Mouse (Mus musculus): ENCODE results near the gene Rbfox3. TPM values are rescaled to one million over a fixed set of nuclear protein-coding genes. Genes with fewer than 3 reads are reported as not detected.

Gene Rbfox3
- polyA plus RNA-seq, 1 experiment from 2014 or later, result 0.09 TPM

DNA sequence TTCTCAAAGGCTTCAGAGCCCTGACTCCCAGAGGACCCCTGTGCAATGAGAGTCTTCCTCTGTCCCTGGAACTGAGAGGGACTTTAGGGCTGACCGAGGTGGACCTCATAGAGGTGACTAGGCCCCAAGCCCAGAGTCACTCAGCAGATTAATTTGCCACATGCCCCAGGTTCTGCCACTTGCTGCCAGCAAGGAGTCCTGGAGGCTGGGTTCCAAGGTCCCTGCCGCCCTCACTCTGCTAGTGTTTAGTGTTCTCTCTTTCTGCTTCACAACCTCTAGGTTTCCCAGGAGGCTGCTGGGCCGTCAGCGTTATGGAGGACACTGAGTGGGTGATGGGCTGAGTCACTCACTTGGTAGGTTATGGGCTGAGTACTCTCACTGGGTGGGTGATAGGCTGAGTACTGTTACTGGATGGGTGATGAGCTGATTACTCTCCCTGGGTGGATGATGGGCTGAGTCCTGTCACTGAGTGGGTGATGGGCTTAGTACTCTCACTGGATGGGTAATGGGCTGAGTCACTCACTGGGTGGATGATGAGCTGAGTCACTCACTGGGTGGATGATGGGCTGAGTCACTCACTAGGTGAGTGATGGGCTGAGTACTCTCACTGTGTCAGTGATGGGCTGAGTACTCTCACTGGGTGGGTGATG, 387.8 kb downstream of the Rbfox3 start:
- Histone ChIP-seq H3K4me3 (ENCODE audit: low read length) (no peak overlapping the region), H3K9ac (ENCODE audit: low read length) (no peak overlapping the region), H3K27me3 (ENCODE audit: control insufficient read depth, insufficient read depth, low read length) (0 out of 2 replicates have a peak, but pooled peaks cover under 1% of the 10 kb centered on the region), H3K36me3 (ENCODE audit: control insufficient read depth, insufficient read depth) (no peaks in the 10 kb centered on the region), H3K9me3 (replicated peaks; ENCODE audit: control insufficient read depth, low read length) (no peaks in the 10 kb centered on the region), H3K4me2 (ENCODE audit: low read depth, low read length) (no peak overlapping the region), H3K27ac (ENCODE audit: low read length) (no peak overlapping the region), H3K4me1 (ENCODE audit: control insufficient read depth, insufficient read depth, low read length) (no peaks in the 10 kb centered on the region)
- ATAC-seq (replicated peaks; ENCODE audit: extremely low read depth, insufficient read depth, low FRiP score), result no peak
- 75% methylated on average over 4 of the region's 4 CpGs for WGBS

GRCm38 (mm10) chr11:118520932-118521331, 390.5 kb downstream of the Rbfox3 start:
- 0 out of 2 replicates have a peak, but pooled peaks cover 3% of the 10 kb centered on the region for H3K4me1 ChIP-seq (ENCODE audit: control insufficient read depth, insufficient read depth, low read length)
- WGBS, result 82% methylated on average over 2 of the region's 2 CpGs
- H3K27me3 ChIP-seq (ENCODE audit: control insufficient read depth, insufficient read depth, low read length), result peaks cover 3% of the 10 kb centered on the region; the same call in 1 of the 2 replicates
- no peak overlapping the region for H3K9ac ChIP-seq (ENCODE audit: low read length)
- no peak overlapping the region for H3K4me3 ChIP-seq (ENCODE audit: low read length)
- no peak for ATAC-seq (replicated peaks; ENCODE audit: extremely low read depth, insufficient read depth, low FRiP score)
- H3K9me3 ChIP-seq (replicated peaks; ENCODE audit: control insufficient read depth, low read length), result no peaks in the 10 kb centered on the region
- no peak overlapping the region for H3K4me2 ChIP-seq (ENCODE audit: low read depth, low read length)
- no peaks in the 10 kb centered on the region for H3K36me3 ChIP-seq (ENCODE audit: control insufficient read depth, insufficient read depth)
- no peak overlapping the region for H3K27ac ChIP-seq (ENCODE audit: low read length)

DNA sequence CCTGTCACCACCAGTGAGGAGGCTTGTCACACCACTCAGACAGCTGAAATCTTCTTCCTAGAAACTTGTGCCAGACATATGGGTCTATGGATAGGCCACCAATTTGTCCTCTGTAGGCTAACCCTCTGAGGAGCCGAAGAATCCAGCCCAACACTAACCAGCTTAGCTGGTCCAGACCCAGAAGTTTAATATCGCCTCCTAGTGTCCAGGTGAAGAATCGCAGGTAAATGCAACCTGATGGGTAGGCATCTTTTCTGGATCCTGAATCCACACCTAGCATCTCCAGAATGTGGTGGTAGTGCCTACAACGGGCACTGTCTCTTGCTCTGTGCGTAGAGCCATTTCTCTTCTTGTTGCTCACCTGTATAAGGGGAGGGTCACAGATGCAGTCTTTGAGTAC, 391.1 kb downstream of the Rbfox3 start:
- Histone ChIP-seq H3K4me2 (ENCODE audit: low read depth, low read length) (no peak overlapping the region), H3K9ac (ENCODE audit: low read length) (no peak overlapping the region), H3K4me1 (ENCODE audit: control insufficient read depth, insufficient read depth, low read length) (0 out of 2 replicates have a peak, but pooled peaks cover 3% of the 10 kb centered on the region), H3K36me3 (ENCODE audit: control insufficient read depth, insufficient read depth) (no peaks in the 10 kb centered on the region), H3K4me3 (ENCODE audit: low read length) (no peak overlapping the region), H3K9me3 (replicated peaks; ENCODE audit: control insufficient read depth, low read length) (no peaks in the 10 kb centered on the region), H3K27ac (ENCODE audit: low read length) (no peak overlapping the region), H3K27me3 (ENCODE audit: control insufficient read depth, insufficient read depth, low read length) (peaks cover 3% of the 10 kb centered on the region; the same call in 1 of the 2 replicates)
- 57% methylated on average over 5 of the region's 5 CpGs for WGBS
- ATAC-seq (replicated peaks; ENCODE audit: extremely low read depth, insufficient read depth, low FRiP score), result no peak

GRCm38 (mm10) chr11:118518743-118519142, 392.7 kb downstream of the Rbfox3 start:
- peak; percentile 68 for ATAC-seq (replicated peaks; ENCODE audit: extremely low read depth, insufficient read depth, low FRiP score)
- Histone ChIP-seq H3K27me3 (ENCODE audit: control insufficient read depth, insufficient read depth, low read length) (peaks cover 13% of the 10 kb centered on the region), H3K9ac (ENCODE audit: low read length) (no peak overlapping the region)

GRCm38 (mm10) chr11:118517924-118518323, 393.5 kb downstream of the Rbfox3 start:
- H3K4me3 ChIP-seq (ENCODE audit: low read length), result no peak overlapping the region
- H3K9me3 ChIP-seq (replicated peaks; ENCODE audit: control insufficient read depth, low read length), result no peaks in the 10 kb centered on the region
- H3K27me3 ChIP-seq (ENCODE audit: control insufficient read depth, insufficient read depth, low read length), result peaks cover 13% of the 10 kb centered on the region
- ATAC-seq (replicated peaks; ENCODE audit: extremely low read depth, insufficient read depth, low FRiP score), result no peak
- no peak overlapping the region for H3K27ac ChIP-seq (ENCODE audit: low read length)
- 0 out of 2 replicates have a peak, but pooled peaks cover 3% of the 10 kb centered on the region for H3K4me1 ChIP-seq (ENCODE audit: control insufficient read depth, insufficient read depth, low read length)
- H3K4me2 ChIP-seq (ENCODE audit: low read depth, low read length), result no peak overlapping the region
- H3K36me3 ChIP-seq (ENCODE audit: control insufficient read depth, insufficient read depth), result no peaks in the 10 kb centered on the region
- no peak overlapping the region for H3K9ac ChIP-seq (ENCODE audit: low read length)
- WGBS, result 80% methylated on average over 7 of the region's 7 CpGs

More at GRCm38 (mm10) chr11:118518743-118519142, 392.7 kb downstream of the Rbfox3 start:
- H3K4me1 ChIP-seq (ENCODE audit: control insufficient read depth, insufficient read depth, low read length), result 0 out of 2 replicates have a peak, but pooled peaks cover 3% of the 10 kb centered on the region
- no peaks in the 10 kb centered on the region for H3K36me3 ChIP-seq (ENCODE audit: control insufficient read depth, insufficient read depth)
- WGBS, result 54% methylated on average over 7 of the region's 7 CpGs
- no peaks in the 10 kb centered on the region for H3K9me3 ChIP-seq (replicated peaks; ENCODE audit: control insufficient read depth, low read length)
- H3K4me3 ChIP-seq (ENCODE audit: low read length), result no peak overlapping the region
- no peak overlapping the region; the same call in 1 of the 2 replicates for H3K27ac ChIP-seq (ENCODE audit: low read length)
- H3K4me2 ChIP-seq (ENCODE audit: low read depth, low read length), result no peak overlapping the region

- H3K4me1 ChIP-seq (ENCODE audit: control insufficient read depth, insufficient read depth, low read length), result peaks cover 10% of the 10 kb centered on the region; the same call in 1 of the 2 replicates
Observed at GRCm38 (mm10) chr11:118512257-118512910, 399.0 kb downstream of the Rbfox3 start.

GRCm38 (mm10) chr11:118511851-118512250, 399.5 kb downstream of the Rbfox3 start:
- no peak overlapping the region for H3K4me3 ChIP-seq (ENCODE audit: low read length)
- H3K9me3 ChIP-seq (replicated peaks; ENCODE audit: control insufficient read depth, low read length), result no peaks in the 10 kb centered on the region
- H3K27ac ChIP-seq (ENCODE audit: low read length), result no peak overlapping the region
- H3K27me3 ChIP-seq (ENCODE audit: control insufficient read depth, insufficient read depth, low read length), result peaks cover 25% of the 10 kb centered on the region
- H3K9ac ChIP-seq (ENCODE audit: low read length), result no peak overlapping the region
- WGBS, result 46% methylated on average over 6 of the region's 6 CpGs
- H3K4me1 ChIP-seq (ENCODE audit: control insufficient read depth, insufficient read depth, low read length), result peaks cover 10% of the 10 kb centered on the region; the same call in 1 of the 2 replicates
- no peak; the same call in 1 of the 2 replicates for ATAC-seq (replicated peaks; ENCODE audit: extremely low read depth, insufficient read depth, low FRiP score)
- no peak overlapping the region for H3K4me2 ChIP-seq (ENCODE audit: low read depth, low read length)
- no peaks in the 10 kb centered on the region for H3K36me3 ChIP-seq (ENCODE audit: control insufficient read depth, insufficient read depth)

More at GRCm38 (mm10) chr11:118512257-118512910, 399.0 kb downstream of the Rbfox3 start:
- no peak overlapping the region for H3K27ac ChIP-seq (ENCODE audit: low read length)
- ATAC-seq (replicated peaks; ENCODE audit: extremely low read depth, insufficient read depth, low FRiP score), result peak; percentile 43; the same call in 1 of the 2 replicates
- H3K4me2 ChIP-seq (ENCODE audit: low read depth, low read length), result no peak overlapping the region
- 50% methylated on average over 15 of the region's 15 CpGs for WGBS
- H3K4me3 ChIP-seq (ENCODE audit: low read length), result no peak overlapping the region
- no peaks in the 10 kb centered on the region for H3K9me3 ChIP-seq (replicated peaks; ENCODE audit: control insufficient read depth, low read length)
- no peaks in the 10 kb centered on the region for H3K36me3 ChIP-seq (ENCODE audit: control insufficient read depth, insufficient read depth)
- no peak overlapping the region for H3K9ac ChIP-seq (ENCODE audit: low read length)
- peaks cover 28% of the 10 kb centered on the region for H3K27me3 ChIP-seq (ENCODE audit: control insufficient read depth, insufficient read depth, low read length)

- Histone ChIP-seq H3K4me3 (ENCODE audit: low read length) (no peak overlapping the region), H3K36me3 (ENCODE audit: control insufficient read depth, insufficient read depth) (no peaks in the 10 kb centered on the region), H3K9me3 (replicated peaks; ENCODE audit: control insufficient read depth, low read length) (no peaks in the 10 kb centered on the region), H3K4me2 (ENCODE audit: low read depth, low read length) (no peak overlapping the region), H3K9ac (ENCODE audit: low read length) (no peak overlapping the region), H3K27ac (ENCODE audit: low read length) (no peak overlapping the region), H3K4me1 (ENCODE audit: control insufficient read depth, insufficient read depth, low read length) (peaks cover 7% of the 10 kb centered on the region; the same call in 1 of the 2 replicates), H3K27me3 (ENCODE audit: control insufficient read depth, insufficient read depth, low read length) (peaks cover 37% of the 10 kb centered on the region)
- no peak for ATAC-seq (replicated peaks; ENCODE audit: extremely low read depth, insufficient read depth, low FRiP score)
- 69% methylated on average over 7 of the region's 7 CpGs for WGBS
Observed at GRCm38 (mm10) chr11:118508341-118508740, 403.1 kb downstream of the Rbfox3 start.

GRCm38 (mm10) chr11:118507904-118508303, 403.5 kb downstream of the Rbfox3 start:
- Histone ChIP-seq H3K4me1 (ENCODE audit: control insufficient read depth, insufficient read depth, low read length) (peaks cover 7% of the 10 kb centered on the region; the same call in 1 of the 2 replicates), H3K9ac (ENCODE audit: low read length) (no peak overlapping the region), H3K4me3 (ENCODE audit: low read length) (no peak overlapping the region), H3K9me3 (replicated peaks; ENCODE audit: control insufficient read depth, low read length) (no peaks in the 10 kb centered on the region), H3K36me3 (ENCODE audit: control insufficient read depth, insufficient read depth) (no peaks in the 10 kb centered on the region), H3K27ac (ENCODE audit: low read length) (no peak overlapping the region), H3K4me2 (ENCODE audit: low read depth, low read length) (no peak overlapping the region), H3K27me3 (ENCODE audit: control insufficient read depth, insufficient read depth, low read length) (peaks cover 41% of the 10 kb centered on the region)
- no peak for ATAC-seq (replicated peaks; ENCODE audit: extremely low read depth, insufficient read depth, low FRiP score)
- WGBS, result 26% methylated on average over 5 of the region's 5 CpGs

All from heart, embryonic 16.5 days (tissue).